Mouse (Mus musculus): ENCODE measurements at regions not wholly inside any gene's neighbourhood (a gene's known extent, or its start where the extent isn't known, plus 50 kb on each side); places are given as distances from the start of the nearest gene placed in this dataset.

DNA sequence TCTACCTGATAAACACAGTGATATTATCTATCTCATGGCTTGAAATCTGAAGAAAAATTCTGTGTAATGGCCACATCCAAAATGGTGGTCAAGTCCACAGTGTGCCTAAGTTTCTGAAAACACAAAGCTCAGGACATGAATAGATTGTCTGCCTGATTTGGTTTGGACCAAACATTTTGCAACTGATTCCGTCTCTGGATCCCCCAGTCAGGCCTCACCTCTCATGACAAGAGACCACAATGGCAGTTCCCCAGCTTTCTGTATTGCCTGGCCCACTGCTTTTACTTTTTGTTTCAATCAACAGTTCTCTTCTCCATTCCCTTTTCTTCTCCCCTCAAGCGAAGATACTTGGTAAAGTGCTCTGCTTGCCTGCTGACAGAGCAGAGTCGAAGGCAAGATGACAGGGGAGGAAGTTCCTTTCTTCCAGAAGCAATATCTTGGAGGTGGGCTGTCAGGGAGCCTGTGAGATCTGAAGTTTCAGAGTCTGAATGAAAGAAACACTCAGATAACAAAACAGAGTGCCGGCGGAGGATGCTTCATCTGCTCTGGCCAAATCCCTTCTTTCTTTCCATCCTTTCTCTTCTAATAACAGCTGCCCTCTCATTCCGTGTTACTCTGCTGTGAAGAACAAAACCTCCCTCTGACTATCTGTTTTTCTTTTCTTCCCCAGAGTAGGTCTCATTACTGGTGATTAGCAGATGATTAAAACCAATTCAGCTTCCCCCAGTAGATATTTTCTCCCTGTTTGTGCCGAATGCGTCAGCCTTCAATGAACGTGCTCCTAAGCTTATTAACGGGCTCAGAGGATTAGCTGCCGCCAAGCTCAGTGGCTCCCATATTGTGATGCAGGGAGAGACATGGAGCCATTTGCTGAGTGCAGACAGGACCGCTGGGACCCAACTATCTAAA, 360.7 kb downstream of the Tmem182 start:
- 67% methylated on average over 12 of the region's 12 CpGs for WGBS
- Histone ChIP-seq H3K36me3 (ENCODE audit: control insufficient read depth, insufficient read depth, low read length) (no peaks in the 10 kb centered on the region), H3K4me1 (ENCODE audit: control insufficient read depth, insufficient read depth, low read length) (no peaks in the 10 kb centered on the region), H3K27ac (ENCODE audit: insufficient read depth, low read depth, low read length) (no peak overlapping the region), H3K27me3 (replicated peaks; ENCODE audit: control insufficient read depth, insufficient read depth, low read length) (no peaks in the 10 kb centered on the region), H3K4me3 (ENCODE audit: insufficient read depth, low read depth, low read length) (no peak overlapping the region)
- TF ChIP-seq POLR2A (IDR thresholded peaks at IDR 0.05; ENCODE audit: low read depth, low read length) (no peak), CTCF (conservative IDR thresholded peaks at IDR 0.05; ENCODE audit: insufficient read depth, insufficient read length, low read depth, low read length) (no peak)
- DNase-seq = no peak

GRCm38 (mm10) chr1:41166787-41167420, 361.5 kb downstream of the Tmem182 start:
- Histone ChIP-seq H3K27me3 (replicated peaks; ENCODE audit: control insufficient read depth, insufficient read depth, low read length) (no peaks in the 10 kb centered on the region), H3K4me1 (ENCODE audit: control insufficient read depth, insufficient read depth, low read length) (no peaks in the 10 kb centered on the region), H3K27ac (ENCODE audit: insufficient read depth, low read depth, low read length) (no peak overlapping the region), H3K4me3 (ENCODE audit: insufficient read depth, low read depth, low read length) (no peak overlapping the region), H3K36me3 (ENCODE audit: control insufficient read depth, insufficient read depth, low read length) (no peaks in the 10 kb centered on the region)
- DNase-seq = no peak
- TF ChIP-seq POLR2A (IDR thresholded peaks at IDR 0.05; ENCODE audit: low read depth, low read length) = no peak
- 74% methylated on average over 4 of the region's 4 CpGs for WGBS

DNA sequence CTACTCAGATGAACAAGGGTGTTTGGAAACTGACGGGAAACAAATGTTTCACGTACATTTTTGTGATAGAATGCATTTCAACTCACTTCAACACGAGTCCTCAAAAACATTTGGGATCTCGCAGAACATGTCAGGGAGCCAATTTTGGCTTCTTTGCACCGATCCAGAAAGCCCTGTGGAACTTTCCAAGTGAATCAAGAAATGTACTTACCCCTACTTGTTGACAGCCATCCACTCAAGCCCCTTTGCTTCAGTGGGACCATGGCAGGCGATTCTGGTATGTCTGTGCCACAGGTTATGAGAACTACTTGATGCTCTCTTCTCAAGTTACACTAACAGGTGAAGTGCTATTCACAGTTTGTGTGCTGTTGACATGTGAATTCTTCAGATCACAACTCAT, 381.6 kb downstream of the Tmem182 start:
- Histone ChIP-seq H3K27ac (ENCODE audit: insufficient read depth, low read depth, low read length) (no peak overlapping the region), H3K27me3 (replicated peaks; ENCODE audit: control insufficient read depth, insufficient read depth, low read length) (no peaks in the 10 kb centered on the region), H3K4me3 (ENCODE audit: insufficient read depth, low read depth, low read length) (no peak overlapping the region), H3K36me3 (ENCODE audit: control insufficient read depth, insufficient read depth, low read length) (no peaks in the 10 kb centered on the region), H3K4me1 (ENCODE audit: control insufficient read depth, insufficient read depth, low read length) (no peaks in the 10 kb centered on the region)
- WGBS = 80% methylated on average over 6 of the region's 6 CpGs
- no peak for DNase-seq
- TF ChIP-seq POLR2A (IDR thresholded peaks at IDR 0.05; ENCODE audit: low read depth, low read length) (no peak), CTCF (conservative IDR thresholded peaks at IDR 0.05; ENCODE audit: insufficient read depth, insufficient read length, low read depth, low read length) (no peak)

DNA sequence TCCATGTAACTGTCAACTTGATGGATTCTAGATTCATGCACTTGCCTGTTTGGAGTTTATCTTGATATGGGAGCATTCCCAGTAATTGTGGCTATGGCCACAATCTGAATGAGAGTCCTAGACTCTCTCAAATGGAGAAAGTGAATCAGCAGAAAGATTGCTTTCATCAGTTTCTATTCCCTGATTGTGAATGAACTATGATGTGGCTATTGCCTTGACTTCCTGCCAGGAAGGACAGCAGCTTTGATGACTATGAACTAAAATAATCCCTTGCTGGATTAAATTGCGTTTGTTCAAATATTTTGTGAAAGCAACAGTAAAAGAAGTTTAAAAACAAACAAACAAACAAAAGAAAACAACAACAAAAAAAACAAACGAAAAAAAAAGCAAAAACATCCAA, 407.5 kb downstream of the Tmem182 start:
- Histone ChIP-seq H3K4me1 (ENCODE audit: control insufficient read depth, insufficient read depth, low read length) (no peaks in the 10 kb centered on the region), H3K27ac (ENCODE audit: insufficient read depth, low read depth, low read length) (no peak overlapping the region), H3K27me3 (replicated peaks; ENCODE audit: control insufficient read depth, insufficient read depth, low read length) (no peaks in the 10 kb centered on the region), H3K36me3 (ENCODE audit: control insufficient read depth, insufficient read depth, low read length) (no peaks in the 10 kb centered on the region), H3K4me3 (ENCODE audit: insufficient read depth, low read depth, low read length) (no peak overlapping the region)
- 75% methylated on average over 2 of the region's 2 CpGs for WGBS
- no peak for TF ChIP-seq POLR2A (IDR thresholded peaks at IDR 0.05; ENCODE audit: low read depth, low read length)
- no peak for TF ChIP-seq CTCF (conservative IDR thresholded peaks at IDR 0.05; ENCODE audit: insufficient read depth, insufficient read length, low read depth, low read length)
- DNase-seq = no peak

GRCm38 (mm10) chr1:41225851-41226250, 420.4 kb downstream of the Tmem182 start:
- TF ChIP-seq POLR2A (IDR thresholded peaks at IDR 0.05; ENCODE audit: low read depth, low read length) (no peak), CTCF (conservative IDR thresholded peaks at IDR 0.05; ENCODE audit: insufficient read depth, insufficient read length, low read depth, low read length) (no peak)
- Histone ChIP-seq H3K27me3 (replicated peaks; ENCODE audit: control insufficient read depth, insufficient read depth, low read length) (no peaks in the 10 kb centered on the region), H3K4me3 (ENCODE audit: insufficient read depth, low read depth, low read length) (no peak overlapping the region), H3K27ac (ENCODE audit: insufficient read depth, low read depth, low read length) (no peak overlapping the region), H3K36me3 (ENCODE audit: control insufficient read depth, insufficient read depth, low read length) (no peaks in the 10 kb centered on the region), H3K4me1 (ENCODE audit: control insufficient read depth, insufficient read depth, low read length) (no peaks in the 10 kb centered on the region)
- no peak for DNase-seq
- 100% methylated on average over 1 of the region's 1 CpGs for WGBS

- WGBS = 80% methylated on average over 7 of the region's 7 CpGs
- Histone ChIP-seq H3K4me1 (ENCODE audit: control insufficient read depth, insufficient read depth, low read length) (no peaks in the 10 kb centered on the region), H3K4me3 (ENCODE audit: insufficient read depth, low read depth, low read length) (no peak overlapping the region), H3K27ac (ENCODE audit: insufficient read depth, low read depth, low read length) (no peak overlapping the region), H3K27me3 (replicated peaks; ENCODE audit: control insufficient read depth, insufficient read depth, low read length) (no peaks in the 10 kb centered on the region), H3K36me3 (ENCODE audit: control insufficient read depth, insufficient read depth, low read length) (no peaks in the 10 kb centered on the region)
- DNase-seq = no peak
- TF ChIP-seq POLR2A (IDR thresholded peaks at IDR 0.05; ENCODE audit: low read depth, low read length) (no peak), CTCF (conservative IDR thresholded peaks at IDR 0.05; ENCODE audit: insufficient read depth, insufficient read length, low read depth, low read length) (no peak)
These were observed 429.9 kb downstream of the Tmem182 start for GRCm38 (mm10) chr1:41235335-41235734.

GRCm38 (mm10) chr1:41243000-41243399, 437.6 kb downstream of the Tmem182 start:
- Histone ChIP-seq H3K36me3 (ENCODE audit: control insufficient read depth, insufficient read depth, low read length) (no peaks in the 10 kb centered on the region), H3K4me1 (ENCODE audit: control insufficient read depth, insufficient read depth, low read length) (no peaks in the 10 kb centered on the region), H3K27ac (ENCODE audit: insufficient read depth, low read depth, low read length) (no peak overlapping the region), H3K27me3 (replicated peaks; ENCODE audit: control insufficient read depth, insufficient read depth, low read length) (no peaks in the 10 kb centered on the region), H3K4me3 (ENCODE audit: insufficient read depth, low read depth, low read length) (no peak overlapping the region)
- 68% methylated on average over 6 of the region's 6 CpGs for WGBS
- TF ChIP-seq POLR2A (IDR thresholded peaks at IDR 0.05; ENCODE audit: low read depth, low read length) (no peak), CTCF (conservative IDR thresholded peaks at IDR 0.05; ENCODE audit: insufficient read depth, insufficient read length, low read depth, low read length) (no peak)
- no peak for DNase-seq
